Mouse (Mus musculus): ENCODE measurements around the gene Snap91. TPM values are rescaled to one million over a fixed set of nuclear protein-coding genes. Genes with fewer than 3 reads are reported as not detected.

Gene Snap91
- polyA plus RNA-seq, 1 experiment from 2014 or later, result 3.4 TPM

- peak; percentile 67; the same call in 1 of the 2 replicates for ATAC-seq (ENCODE audit: insufficient number of reproducible peaks, low FRiP score, low TSS enrichment, low read depth)
- Histone ChIP-seq H3K9ac (ENCODE audit: low read length) (no peak overlapping the region), H3K4me2 (ENCODE audit: low read depth, severe bottlenecking) (0 out of 2 replicates have a peak overlapping the region, but pooled peaks have one; percentile 7), H3K27ac (replicated peaks; ENCODE audit: low read depth, low read length) (no peak overlapping the region), H3K4me1 (ENCODE audit: control insufficient read depth, insufficient read depth, low read length) (no peaks in the 10 kb centered on the region; the same call in 1 of the 2 replicates), H3K36me3 (ENCODE audit: control insufficient read depth, insufficient read depth, low read length) (no peaks in the 10 kb centered on the region), H3K9me3 (ENCODE audit: control insufficient read depth, low read length) (no peaks in the 10 kb centered on the region), H3K4me3 (ENCODE audit: low read depth, low read length) (no peak overlapping the region), H3K27me3 (ENCODE audit: control insufficient read depth, insufficient read depth, low read length) (no peaks in the 10 kb centered on the region)
- DNase-seq (ENCODE audit: low spot score), result peak; percentile 63
- WGBS, result 38% methylated on average over 13 of the region's 13 CpGs
These were observed 134.4 kb downstream of the Snap91 start for GRCm38 (mm10) chr9:86745926-86746581.

- Histone ChIP-seq H3K4me2 (ENCODE audit: low read depth, severe bottlenecking) (peak overlapping the region; percentile 71), H3K4me3 (ENCODE audit: low read depth, low read length) (no peak overlapping the region), H3K27me3 (ENCODE audit: control insufficient read depth, insufficient read depth, low read length) (no peaks in the 10 kb centered on the region), H3K27ac (replicated peaks; ENCODE audit: low read depth, low read length) (no peak overlapping the region), H3K4me1 (ENCODE audit: control insufficient read depth, insufficient read depth, low read length) (no peaks in the 10 kb centered on the region; the same call in 1 of the 2 replicates), H3K9me3 (ENCODE audit: control insufficient read depth, low read length) (no peaks in the 10 kb centered on the region), H3K9ac (ENCODE audit: low read length) (no peak overlapping the region), H3K36me3 (ENCODE audit: control insufficient read depth, insufficient read depth, low read length) (no peaks in the 10 kb centered on the region)
- no peak for DNase-seq (ENCODE audit: low spot score)
- 34% methylated on average over 5 of the region's 5 CpGs for WGBS
- ATAC-seq (ENCODE audit: insufficient number of reproducible peaks, low FRiP score, low TSS enrichment, low read depth), result no peak
These were observed 136.4 kb downstream of the Snap91 start for GRCm38 (mm10) chr9:86744041-86744440.

- DNase-seq (ENCODE audit: low spot score) (peak; percentile 72), ATAC-seq (ENCODE audit: insufficient number of reproducible peaks, low FRiP score, low TSS enrichment, low read depth) (peak; percentile 79)
- WGBS, result 5% methylated on average over 19 of the region's 19 CpGs
- H3K4me3 ChIP-seq (ENCODE audit: low read depth, low read length), result peak within 1 kb of the TSS; percentile 29
- no peaks in the 10 kb centered on the region; the same call in 1 of the 2 replicates for H3K4me1 ChIP-seq (ENCODE audit: control insufficient read depth, insufficient read depth, low read length)
- no peaks in the 10 kb centered on the region for H3K36me3 ChIP-seq (ENCODE audit: control insufficient read depth, insufficient read depth, low read length)
- H3K27me3 ChIP-seq (ENCODE audit: control insufficient read depth, insufficient read depth, low read length), result no peaks in the 10 kb centered on the region
- no peak within 1 kb of the TSS for H3K27ac ChIP-seq (replicated peaks; ENCODE audit: low read depth, low read length)
- no peaks in the 10 kb centered on the region for H3K9me3 ChIP-seq (ENCODE audit: control insufficient read depth, low read length)
- peak within 1 kb of the TSS; percentile 34 for H3K9ac ChIP-seq (ENCODE audit: low read length)
- peak within 1 kb of the TSS; percentile 71 for H3K4me2 ChIP-seq (ENCODE audit: low read depth, severe bottlenecking)
These were observed 137.2 kb downstream of the Snap91 start, which contains the start of gene Prss35 for GRCm38 (mm10) chr9:86742959-86743911. Gene Prss35, plus strand, starts transcription at chr9:86743649.

- DNase-seq (ENCODE audit: low spot score) (no peak), ATAC-seq (ENCODE audit: insufficient number of reproducible peaks, low FRiP score, low TSS enrichment, low read depth) (no peak)
- H3K4me1 ChIP-seq (ENCODE audit: control insufficient read depth, insufficient read depth, low read length), result no peaks in the 10 kb centered on the region; the same call in 1 of the 2 replicates
- no peaks in the 10 kb centered on the region for H3K27me3 ChIP-seq (ENCODE audit: control insufficient read depth, insufficient read depth, low read length)
- 39% methylated on average over 3 of the region's 3 CpGs for WGBS
- no peaks in the 10 kb centered on the region for H3K36me3 ChIP-seq (ENCODE audit: control insufficient read depth, insufficient read depth, low read length)
- H3K27ac ChIP-seq (replicated peaks; ENCODE audit: low read depth, low read length), result no peak overlapping the region
- H3K9ac ChIP-seq (ENCODE audit: low read length), result no peak overlapping the region
- H3K4me3 ChIP-seq (ENCODE audit: low read depth, low read length), result no peak overlapping the region
- H3K4me2 ChIP-seq (ENCODE audit: low read depth, severe bottlenecking), result no peak overlapping the region
- no peaks in the 10 kb centered on the region for H3K9me3 ChIP-seq (ENCODE audit: control insufficient read depth, low read length)
These were observed 140.5 kb downstream of the Snap91 start for GRCm38 (mm10) chr9:86739971-86740370.

- Histone ChIP-seq H3K27ac (replicated peaks; ENCODE audit: low read depth, low read length) (no peak overlapping the region), H3K9me3 (ENCODE audit: control insufficient read depth, low read length) (no peaks in the 10 kb centered on the region), H3K9ac (ENCODE audit: low read length) (no peak overlapping the region), H3K4me2 (ENCODE audit: low read depth, severe bottlenecking) (no peak overlapping the region), H3K27me3 (ENCODE audit: control insufficient read depth, insufficient read depth, low read length) (no peaks in the 10 kb centered on the region), H3K36me3 (ENCODE audit: control insufficient read depth, insufficient read depth, low read length) (no peaks in the 10 kb centered on the region), H3K4me3 (ENCODE audit: low read depth, low read length) (no peak overlapping the region), H3K4me1 (ENCODE audit: control insufficient read depth, insufficient read depth, low read length) (no peaks in the 10 kb centered on the region; the same call in 1 of the 2 replicates)
- DNase-seq (ENCODE audit: low spot score), result no peak
- no peak for ATAC-seq (ENCODE audit: insufficient number of reproducible peaks, low FRiP score, low TSS enrichment, low read depth)
- WGBS, result 96% methylated on average over 8 of the region's 8 CpGs
These were observed 141.7 kb downstream of the Snap91 start for GRCm38 (mm10) chr9:86738801-86739200.

- H3K4me3 ChIP-seq (ENCODE audit: low read depth, low read length), result no peak overlapping the region
- no peak overlapping the region for H3K27ac ChIP-seq (replicated peaks; ENCODE audit: low read depth, low read length)
- no peaks in the 10 kb centered on the region for H3K27me3 ChIP-seq (ENCODE audit: control insufficient read depth, insufficient read depth, low read length)
- no peak for DNase-seq (ENCODE audit: low spot score)
- no peak overlapping the region for H3K9ac ChIP-seq (ENCODE audit: low read length)
- no peaks in the 10 kb centered on the region for H3K9me3 ChIP-seq (ENCODE audit: control insufficient read depth, low read length)
- no peaks in the 10 kb centered on the region for H3K4me1 ChIP-seq (ENCODE audit: control insufficient read depth, insufficient read depth, low read length)
- 78% methylated on average over 1 of the region's 1 CpGs for WGBS
- no peak overlapping the region for H3K4me2 ChIP-seq (ENCODE audit: low read depth, severe bottlenecking)
- no peaks in the 10 kb centered on the region for H3K36me3 ChIP-seq (ENCODE audit: control insufficient read depth, insufficient read depth, low read length)
- ATAC-seq (ENCODE audit: insufficient number of reproducible peaks, low FRiP score, low TSS enrichment, low read depth), result no peak
These were observed 142.4 kb downstream of the Snap91 start for GRCm38 (mm10) chr9:86738067-86738466.

- H3K36me3 ChIP-seq (ENCODE audit: control insufficient read depth, insufficient read depth, low read length), result no peaks in the 10 kb centered on the region
- DNase-seq (ENCODE audit: low spot score) (no peak), ATAC-seq (ENCODE audit: insufficient number of reproducible peaks, low FRiP score, low TSS enrichment, low read depth) (no peak)
- WGBS, result 88% methylated on average over 4 of the region's 4 CpGs
- no peaks in the 10 kb centered on the region for H3K27me3 ChIP-seq (ENCODE audit: control insufficient read depth, insufficient read depth, low read length)
- no peak overlapping the region for H3K4me3 ChIP-seq (ENCODE audit: low read depth, low read length)
- no peak overlapping the region for H3K9ac ChIP-seq (ENCODE audit: low read length)
- H3K9me3 ChIP-seq (ENCODE audit: control insufficient read depth, low read length), result no peaks in the 10 kb centered on the region
- no peaks in the 10 kb centered on the region for H3K4me1 ChIP-seq (ENCODE audit: control insufficient read depth, insufficient read depth, low read length)
- H3K27ac ChIP-seq (replicated peaks; ENCODE audit: low read depth, low read length), result no peak overlapping the region
- H3K4me2 ChIP-seq (ENCODE audit: low read depth, severe bottlenecking), result no peak overlapping the region
These were observed 143.5 kb downstream of the Snap91 start for GRCm38 (mm10) chr9:86736991-86737390.

- no peaks in the 10 kb centered on the region for H3K9me3 ChIP-seq (ENCODE audit: control insufficient read depth, low read length)
- 67% methylated on average over 9 of the region's 9 CpGs for WGBS
These were observed 145.7 kb downstream of the Snap91 start for GRCm38 (mm10) chr9:86734795-86735194.

More at GRCm38 (mm10) chr9:86734795-86735194, 145.7 kb downstream of the Snap91 start:
- no peak overlapping the region for H3K27ac ChIP-seq (replicated peaks; ENCODE audit: low read depth, low read length)
- ATAC-seq (ENCODE audit: insufficient number of reproducible peaks, low FRiP score, low TSS enrichment, low read depth) (no peak), DNase-seq (ENCODE audit: low spot score) (no peak)
- H3K4me2 ChIP-seq (ENCODE audit: low read depth, severe bottlenecking), result no peak overlapping the region
- no peaks in the 10 kb centered on the region for H3K27me3 ChIP-seq (ENCODE audit: control insufficient read depth, insufficient read depth, low read length)
- no peak overlapping the region for H3K4me3 ChIP-seq (ENCODE audit: low read depth, low read length)
- no peak overlapping the region for H3K9ac ChIP-seq (ENCODE audit: low read length)
- no peaks in the 10 kb centered on the region for H3K4me1 ChIP-seq (ENCODE audit: control insufficient read depth, insufficient read depth, low read length)
- no peaks in the 10 kb centered on the region for H3K36me3 ChIP-seq (ENCODE audit: control insufficient read depth, insufficient read depth, low read length)
